Mouse (Mus musculus): ENCODE data around the gene Dync1i1.

- TF ChIP-seq POLR2A (IDR thresholded peaks at IDR 0.05; ENCODE audit: borderline replicate concordance, extremely low read depth, insufficient read depth, insufficient read length, poor library complexity, severe bottlenecking) (no peak), CTCF (IDR thresholded peaks at IDR 0.05; ENCODE audit: borderline replicate concordance, extremely low read depth, insufficient read depth, insufficient read length) (no peak)
These were observed 86.6 kb downstream of the Dync1i1 start for GRCm38 (mm10) chr6:5812076-5812475.
